Mouse (Mus musculus) heart, embryonic 12.5 days (tissue): Measurements from ENCODE around the gene Mgat4a. TPM values are rescaled to one million over a fixed set of nuclear protein-coding genes. Genes with fewer than 3 reads are reported as not detected.
"Not testable (repeated sequence)": the region's sequence is repeated elsewhere in the genome, so short reads cannot be mapped to it uniquely, and the experiment has no call there.

ENCODE experiments used
- ATAC-seq: fragments of 200-750 bp; cut with Nextera tagmentation; 2 replicates; pipeline ENCODE4 v1.8.0; 2017; ENCODE audit warnings: moderate TSS enrichment, moderate library complexity; ENCODE audit not compliant: insufficient number of reproducible peaks, low FRiP score
- H3K27ac ChIP-seq: fragments of 300-500 bp; sonication (generic); 2 replicates; pipeline ENCODE4 v1.5.1; 2016; ENCODE audit warnings: mild to moderate bottlenecking, moderate library complexity; ENCODE audit not compliant: poor library complexity, severe bottlenecking
- H3K27me3 ChIP-seq: fragments of 300-500 bp; sonication (generic); replicated peaks from 2 replicates; pipeline ENCODE4 v1.6.1; 2016; ENCODE audit warnings: mild to moderate bottlenecking, moderate library complexity
- H3K36me3 ChIP-seq: fragments of 300-500 bp; sonication (generic); 2 replicates; pipeline ENCODE4 v1.6.1; 2016; ENCODE audit warnings: mild to moderate bottlenecking, moderate library complexity
- H3K4me1 ChIP-seq: fragments of 300-500 bp; sonication (generic); replicated peaks from 2 replicates; pipeline ENCODE4 v1.6.1; 2016; ENCODE audit warnings: mild to moderate bottlenecking
- H3K4me2 ChIP-seq: fragments of 300-500 bp; sonication (generic); 2 replicates; pipeline ENCODE4 v1.6.1; 2016; ENCODE audit warnings: mild to moderate bottlenecking, moderate library complexity
- H3K4me3 ChIP-seq: fragments of 300-500 bp; sonication (generic); 2 replicates; pipeline ENCODE4 v1.5.1; 2016; ENCODE audit warnings: mild to moderate bottlenecking
- H3K9ac ChIP-seq: fragments of 300-500 bp; sonication (generic); 2 replicates; pipeline ENCODE4 v1.6.1; 2016; ENCODE audit warnings: mild to moderate bottlenecking, moderate library complexity
- H3K9me3 ChIP-seq: fragments of 300-500 bp; sonication (generic); replicated peaks from 2 replicates; pipeline ENCODE4 v1.6.1; 2016; ENCODE audit warnings: mild to moderate bottlenecking, moderate library complexity
- WGBS: fragments of 180-500 bp; shearing (Covaris S2); methylation state at CpG from one replicate; pipeline ENCODE4 v1.1.7; 2016; 5-methylcytosine and 5-hydroxymethylcytosine counted together
- polyA plus RNA-seq: library from polyadenylated mRNA; unstranded; fragments of >200 nt; fragmentation: Nextera tagmentation; extraction: Ambion mirVana; gene quantifications from 2 replicates; pipeline ENCODE4 v1.2.1, GENCODE M21; 2016

Mgat4a gene
- polyA plus RNA-seq, 1 experiment from 2014 or later, result 3.9 TPM

DNA sequence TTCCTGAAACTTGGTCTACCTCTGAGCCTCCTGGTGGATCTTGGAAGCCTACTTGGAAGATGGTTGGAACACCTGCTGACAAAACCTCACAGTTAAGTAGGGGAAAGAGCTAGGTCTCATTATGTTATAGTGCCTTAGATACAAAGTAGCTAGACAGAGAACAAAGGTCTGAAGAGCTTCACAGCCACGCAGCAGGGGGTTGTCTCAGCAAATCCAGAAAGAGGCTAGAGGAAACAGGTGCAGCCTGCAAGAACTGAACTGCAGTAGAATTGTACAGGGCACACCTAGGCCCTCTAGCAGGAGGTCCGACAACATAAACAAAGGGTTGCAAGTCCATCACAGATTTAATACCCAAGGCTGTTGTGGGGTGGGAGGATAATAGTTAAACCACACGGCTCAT, 30.6 kb downstream of the Mgat4a start:
- H3K4me2 ChIP-seq, result no peak overlapping the region
- no peak for ATAC-seq
- H3K4me3 ChIP-seq, result no peak overlapping the region
- no peak overlapping the region for H3K27ac ChIP-seq
- no peaks in the 10 kb centered on the region for H3K9me3 ChIP-seq
- 83% methylated on average over 3 of the region's 3 CpGs for WGBS
- no peaks in the 10 kb centered on the region for H3K27me3 ChIP-seq
- H3K36me3 ChIP-seq, result no peaks in the 10 kb centered on the region
- no peak overlapping the region for H3K9ac ChIP-seq
- peaks cover 24% of the 10 kb centered on the region for H3K4me1 ChIP-seq

DNA sequence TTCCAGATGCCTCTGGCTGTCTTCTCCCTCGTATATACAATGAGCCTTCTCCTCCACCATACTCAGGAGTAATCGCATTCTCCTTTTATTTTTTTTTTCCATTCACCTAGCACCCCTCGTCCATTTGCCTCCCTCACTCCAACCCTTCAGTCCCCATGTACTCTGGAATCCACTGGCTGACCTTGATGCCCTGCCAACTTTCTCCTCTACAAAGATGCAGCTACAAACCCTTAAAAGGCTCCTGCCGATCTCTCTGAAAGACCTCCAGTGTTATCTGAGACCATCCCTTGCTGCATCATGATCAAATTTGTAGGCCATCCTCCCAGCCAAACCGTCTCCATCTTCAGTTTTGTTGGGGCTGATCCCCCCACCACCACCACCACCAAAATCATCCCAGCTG, 31.4 kb downstream of the Mgat4a start:
- ATAC-seq, result no peak
- Histone ChIP-seq H3K27ac (no peak overlapping the region), H3K27me3 (no peaks in the 10 kb centered on the region), H3K9ac (no peak overlapping the region), H3K4me2 (no peak overlapping the region), H3K36me3 (no peaks in the 10 kb centered on the region), H3K4me1 (peaks cover 26% of the 10 kb centered on the region), H3K4me3 (no peak overlapping the region), H3K9me3 (no peaks in the 10 kb centered on the region)
- WGBS, result 65% methylated on average over 5 of the region's 5 CpGs

DNA sequence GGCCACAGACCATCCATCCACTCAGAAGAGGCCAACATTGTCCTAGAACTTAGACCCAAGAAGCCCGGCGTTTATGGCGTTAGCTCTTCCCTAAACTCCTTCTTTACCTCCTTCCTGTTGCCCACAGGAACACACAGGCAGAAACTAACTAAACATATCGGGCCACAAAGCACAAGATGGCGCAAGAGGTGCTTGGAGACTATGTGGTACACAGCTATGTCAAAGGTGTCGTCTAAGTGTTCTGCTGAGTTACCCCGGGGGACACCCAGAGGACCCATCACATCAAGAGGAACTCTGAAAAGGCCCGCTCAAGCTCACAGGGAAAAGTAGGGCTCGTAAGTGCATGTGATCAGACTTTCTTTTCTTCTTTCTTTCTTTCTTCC, 35.5 kb downstream of the Mgat4a start:
- Histone ChIP-seq H3K4me3 (no peak overlapping the region), H3K27me3 (no peaks in the 10 kb centered on the region), H3K4me1 (peaks cover 9% of the 10 kb centered on the region), H3K9ac (no peak overlapping the region), H3K27ac (no peak overlapping the region), H3K4me2 (no peak overlapping the region), H3K9me3 (no peaks in the 10 kb centered on the region), H3K36me3 (no peaks in the 10 kb centered on the region)
- WGBS, result 93% methylated on average over 9 of the region's 9 CpGs
- no peak for ATAC-seq

DNA sequence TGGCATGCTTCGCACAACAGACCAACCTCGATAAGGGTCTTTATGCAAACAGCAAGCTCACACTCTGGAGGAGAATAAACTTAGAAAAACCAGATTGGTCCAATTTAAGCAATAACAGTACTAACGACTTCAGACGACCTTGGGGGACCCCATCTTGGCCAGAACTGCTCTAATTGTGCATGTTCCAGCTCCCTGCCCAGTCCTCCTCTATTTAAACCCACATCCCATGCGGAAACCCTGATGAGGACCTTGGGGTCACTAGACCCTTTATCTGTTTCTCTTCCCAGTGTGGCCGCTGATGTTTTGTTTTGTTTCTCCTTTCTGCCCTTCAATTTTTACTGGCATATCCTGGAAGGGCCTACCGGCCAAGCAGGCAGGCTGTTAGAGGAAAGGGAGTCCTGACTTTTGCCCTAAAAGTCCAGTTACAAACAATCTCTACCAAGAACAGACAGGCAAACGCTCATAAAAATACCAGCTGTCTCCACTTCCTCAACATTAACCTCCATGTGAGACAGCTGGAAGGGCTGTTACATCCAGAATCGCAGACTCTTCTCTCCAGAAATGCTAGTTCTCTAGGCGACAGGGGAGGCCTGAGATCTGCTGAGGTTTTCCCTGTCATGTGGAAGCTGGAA, 36.0 kb downstream of the Mgat4a start:
- WGBS, result 64% methylated on average over 10 of the region's 10 CpGs
- H3K9ac ChIP-seq, result no peak overlapping the region
- no peak overlapping the region for H3K27ac ChIP-seq
- no peaks in the 10 kb centered on the region for H3K9me3 ChIP-seq
- peaks cover 9% of the 10 kb centered on the region for H3K4me1 ChIP-seq
- H3K27me3 ChIP-seq, result no peaks in the 10 kb centered on the region
- no peak overlapping the region for H3K4me3 ChIP-seq
- no peaks in the 10 kb centered on the region for H3K36me3 ChIP-seq
- ATAC-seq, result no peak
- no peak overlapping the region for H3K4me2 ChIP-seq

DNA sequence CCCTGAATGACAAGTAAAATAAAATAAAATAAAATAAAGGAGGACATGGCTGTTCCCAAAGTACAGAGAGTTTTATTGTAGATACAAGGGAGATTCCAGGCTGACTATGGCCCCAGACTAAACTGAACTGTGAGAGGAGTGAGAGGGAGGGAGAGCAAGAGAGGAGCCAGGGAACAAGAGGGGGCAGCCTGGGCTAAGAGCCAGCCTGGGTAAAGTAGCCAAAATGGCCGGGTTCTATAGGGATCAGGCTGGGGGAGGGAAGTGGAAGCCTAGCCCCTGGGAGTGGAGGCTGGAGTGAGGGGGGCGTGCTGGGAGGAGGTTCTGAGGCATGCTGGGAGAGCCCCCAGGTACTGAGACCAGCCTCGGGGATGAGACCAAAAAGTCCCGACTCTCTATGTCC, 37.2 kb downstream of the Mgat4a start:
- H3K27me3 ChIP-seq, result no peaks in the 10 kb centered on the region
- H3K4me3 ChIP-seq, result no peak overlapping the region
- 70% methylated on average over 4 of the region's 4 CpGs for WGBS
- ATAC-seq, result no peak
- H3K27ac ChIP-seq, result no peak overlapping the region
- H3K4me1 ChIP-seq, result peaks cover 9% of the 10 kb centered on the region
- no peak overlapping the region for H3K4me2 ChIP-seq
- H3K9ac ChIP-seq, result no peak overlapping the region
- no peaks in the 10 kb centered on the region for H3K36me3 ChIP-seq
- H3K9me3 ChIP-seq, result no peaks in the 10 kb centered on the region

DNA sequence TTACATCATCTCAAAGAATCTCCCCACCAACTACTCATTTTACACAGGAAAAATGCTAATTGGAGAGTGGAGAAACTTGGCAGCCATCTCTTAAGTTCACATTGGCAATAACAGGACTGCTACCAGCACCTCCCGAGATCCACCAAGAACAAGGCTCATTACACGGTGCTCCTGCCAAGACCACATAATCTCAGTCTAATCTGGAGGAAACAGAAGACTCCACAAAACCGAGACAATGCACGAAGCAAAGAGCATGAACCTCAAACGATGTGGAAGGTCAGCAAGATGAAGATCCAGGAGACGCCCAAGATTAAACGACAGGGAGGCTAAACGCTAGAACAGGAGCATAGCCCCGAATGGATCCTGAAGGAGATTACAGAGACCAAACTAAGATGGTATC, 38.5 kb downstream of the Mgat4a start:
- no peaks in the 10 kb centered on the region for H3K36me3 ChIP-seq
- no peak for ATAC-seq
- no peak overlapping the region for H3K4me2 ChIP-seq
- 72% methylated on average over 9 of the region's 9 CpGs for WGBS
- peaks cover 9% of the 10 kb centered on the region for H3K4me1 ChIP-seq
- H3K27ac ChIP-seq, result no peak overlapping the region
- no peak overlapping the region for H3K4me3 ChIP-seq
- H3K27me3 ChIP-seq, result no peaks in the 10 kb centered on the region
- no peak overlapping the region for H3K9ac ChIP-seq
- no peaks in the 10 kb centered on the region for H3K9me3 ChIP-seq

DNA sequence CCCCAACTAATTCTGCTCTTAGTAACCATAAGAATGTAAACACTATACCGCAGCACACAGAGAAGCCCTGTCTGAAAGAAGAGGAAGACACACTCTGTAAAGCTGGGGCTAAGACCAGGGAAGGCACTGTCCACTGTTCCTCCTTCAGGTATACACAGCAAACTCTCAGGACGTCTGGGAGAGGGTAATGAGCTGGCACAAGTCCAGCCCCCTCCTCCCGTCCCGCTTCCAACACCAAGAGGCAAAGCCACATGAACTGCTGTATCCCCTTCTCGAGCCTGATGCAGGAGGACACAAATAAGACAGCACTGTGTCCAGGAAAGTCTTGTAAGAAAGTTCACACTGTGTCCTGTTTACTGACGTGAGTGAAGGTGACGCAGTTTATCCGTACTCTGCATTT, 40.1 kb downstream of the Mgat4a start:
- Histone ChIP-seq H3K27ac (no peak overlapping the region), H3K36me3 (no peaks in the 10 kb centered on the region), H3K27me3 (no peaks in the 10 kb centered on the region), H3K4me2 (no peak overlapping the region), H3K4me3 (no peak overlapping the region), H3K9ac (no peak overlapping the region), H3K9me3 (no peaks in the 10 kb centered on the region), H3K4me1 (peaks cover 9% of the 10 kb centered on the region)
- ATAC-seq, result no peak
- WGBS, result 57% methylated on average over 8 of the region's 8 CpGs

DNA sequence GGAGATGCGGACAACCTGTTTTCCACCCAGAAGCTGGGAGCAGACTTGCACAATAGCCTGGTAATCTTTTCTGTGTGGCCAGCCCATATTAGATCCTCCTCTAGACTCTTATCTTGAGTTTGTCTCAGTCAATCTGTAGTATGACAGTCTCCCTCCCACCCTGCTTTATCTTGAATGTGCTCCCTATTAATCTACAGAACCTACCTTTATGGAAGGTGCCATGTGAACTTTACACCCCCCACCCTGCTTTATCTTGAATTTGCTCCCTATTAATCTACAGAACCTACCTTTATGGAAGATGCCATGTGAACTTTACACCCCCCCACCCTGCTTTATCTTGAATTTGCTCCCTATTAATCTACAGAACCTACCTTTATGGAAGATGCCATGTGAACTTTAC, 41.4 kb downstream of the Mgat4a start:
- 86% methylated on average over 1 of the region's 1 CpGs for WGBS

DNA sequence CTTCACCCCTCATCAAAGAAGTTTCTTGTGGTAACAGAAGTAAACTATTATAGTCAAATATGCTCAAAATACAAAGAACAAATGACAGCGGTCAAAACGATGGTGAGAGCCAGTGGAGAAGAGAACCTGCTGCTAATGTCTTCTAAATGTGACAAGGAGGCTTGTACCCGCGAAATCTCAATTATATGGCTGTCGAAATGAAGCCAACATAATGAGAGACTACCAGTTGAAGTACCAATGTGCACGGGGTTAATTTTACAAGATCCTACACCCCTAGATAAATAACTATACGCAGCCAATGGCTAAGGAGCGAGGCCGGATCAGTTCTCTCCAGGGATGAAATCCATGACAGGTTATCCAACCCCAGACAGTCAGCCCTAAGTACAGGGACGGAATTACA, 41.9 kb downstream of the Mgat4a start:
- Histone ChIP-seq H3K4me2 (no peak overlapping the region), H3K36me3 (no peaks in the 10 kb centered on the region), H3K9ac (no peak overlapping the region), H3K4me1 (peaks cover 7% of the 10 kb centered on the region), H3K27ac (no peak overlapping the region), H3K4me3 (no peak overlapping the region), H3K9me3 (peaks cover 2% of the 10 kb centered on the region; the same call in 1 of the 2 replicates), H3K27me3 (no peaks in the 10 kb centered on the region)
- WGBS, result 76% methylated on average over 10 of the region's 10 CpGs
- ATAC-seq, result no peak

More for the DNA sequence above, 41.4 kb downstream of the Mgat4a start:
- not testable (repeated sequence) for H3K27me3 ChIP-seq, H3K4me3 ChIP-seq, ATAC-seq, H3K4me1 ChIP-seq, H3K9me3 ChIP-seq, H3K36me3 ChIP-seq, H3K27ac ChIP-seq, H3K4me2 ChIP-seq, H3K9ac ChIP-seq

DNA sequence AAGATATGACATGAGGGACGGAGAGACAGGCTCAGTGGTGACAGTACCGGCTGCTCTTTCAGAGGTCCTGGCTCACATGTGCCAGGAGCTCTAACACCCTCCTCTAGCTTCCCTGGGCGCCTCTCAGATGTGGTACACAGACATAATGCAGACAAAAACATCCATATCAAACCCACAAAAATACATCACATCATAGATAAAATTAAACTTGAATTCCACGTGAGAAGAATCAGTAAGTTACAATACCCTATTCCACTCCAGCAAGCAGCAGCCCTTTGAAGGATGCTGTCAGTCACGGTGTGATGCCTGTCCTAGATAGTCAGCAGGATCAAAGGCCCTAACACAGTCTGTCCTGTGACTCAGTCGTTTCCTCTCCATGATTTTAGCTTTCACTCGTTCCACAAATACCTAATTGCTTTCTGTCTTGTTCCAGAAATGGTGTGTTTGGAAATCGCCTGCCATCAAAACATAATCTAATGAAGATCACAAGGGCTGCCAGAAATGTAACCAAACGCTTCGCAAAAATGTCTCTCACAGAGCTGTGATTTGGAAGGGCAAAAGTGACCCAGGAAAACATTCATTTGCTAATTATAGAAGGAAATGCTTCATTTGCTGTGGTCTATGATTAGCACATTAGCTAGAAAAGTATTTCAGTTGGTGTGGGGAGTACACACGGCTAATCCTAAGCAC, 44.1 kb downstream of the Mgat4a start:
- Histone ChIP-seq H3K36me3 (no peaks in the 10 kb centered on the region), H3K4me1 (peaks cover 7% of the 10 kb centered on the region), H3K9me3 (peaks cover 2% of the 10 kb centered on the region; the same call in 1 of the 2 replicates), H3K27me3 (no peaks in the 10 kb centered on the region), H3K9ac (no peak overlapping the region), H3K4me3 (no peak overlapping the region), H3K4me2 (no peak overlapping the region), H3K27ac (no peak overlapping the region)
- 56% methylated on average over 11 of the region's 11 CpGs for WGBS
- ATAC-seq, result no peak

DNA sequence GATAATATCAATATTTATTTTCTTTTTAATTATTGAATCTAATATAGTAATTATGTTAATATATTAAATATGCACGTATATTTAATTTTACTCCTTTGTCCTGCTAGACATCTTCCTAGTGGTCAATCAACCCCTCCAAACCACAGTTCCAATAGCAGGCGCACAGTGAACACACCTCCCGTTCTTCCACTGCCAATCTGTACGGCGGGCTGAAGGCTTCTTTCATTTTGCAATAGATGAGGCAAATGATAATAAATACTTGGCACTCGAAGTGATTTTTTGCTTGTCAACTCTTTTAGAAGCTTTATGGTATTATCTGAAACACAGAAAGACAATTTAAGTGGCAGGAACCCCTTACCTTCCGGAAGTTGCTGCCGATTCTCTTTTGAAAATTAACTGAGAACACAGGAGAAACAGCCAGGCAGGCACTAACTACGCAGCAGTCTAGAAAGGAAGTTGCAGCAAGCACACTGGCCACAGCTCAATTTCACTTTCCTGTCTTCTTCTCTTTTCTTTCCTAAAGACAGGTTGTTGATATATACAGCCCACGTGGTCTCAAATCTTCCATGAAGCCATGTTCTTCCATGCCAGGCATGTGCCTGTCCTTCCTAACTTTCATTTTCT, 45.0 kb downstream of the Mgat4a start:
- H3K4me3 ChIP-seq, result no peak overlapping the region
- WGBS, result 78% methylated on average over 10 of the region's 10 CpGs
- no peak for ATAC-seq
- H3K9me3 ChIP-seq, result peaks cover 2% of the 10 kb centered on the region; the same call in 1 of the 2 replicates
- H3K4me1 ChIP-seq, result peaks cover 1% of the 10 kb centered on the region
- H3K36me3 ChIP-seq, result no peaks in the 10 kb centered on the region
- no peak overlapping the region for H3K9ac ChIP-seq
- H3K4me2 ChIP-seq, result no peak overlapping the region
- H3K27me3 ChIP-seq, result no peaks in the 10 kb centered on the region
- no peak overlapping the region for H3K27ac ChIP-seq
